Mouse (Mus musculus) small intestine, adult 2 months (tissue): ENCODE results near the gene Ctbp2.

Experiments used
- CTCF ChIP-seq: fragments of 200-500 bp; IDR thresholded peaks from 2 replicates; pipeline ENCODE4 v1.5.1; 2012; ENCODE audit warnings: low read depth, mild to moderate bottlenecking, control low read depth, inconsistent platforms, low read length, moderate library complexity, mixed read lengths; ENCODE audit not compliant: insufficient replicate concordance, insufficient read length; ENCODE audit errors: extremely low read depth
- POLR2A ChIP-seq: fragments of 200-500 bp; IDR thresholded peaks from 2 replicates; pipeline ENCODE4 v1.6.1; 2012; ENCODE audit warnings: low read depth, mild to moderate bottlenecking, control low read depth, inconsistent platforms, low read length, moderate library complexity

GRCm38 (mm10) chr7:133072535-133072934 is 51.6 kb downstream of the Ctbp2 start:
- no peak for TF ChIP-seq POLR2A
- TF ChIP-seq CTCF = no peak
